Mouse (Mus musculus): Measurements from ENCODE around the gene Hoxb1. TPM values are rescaled to one million over a fixed set of nuclear protein-coding genes. Genes with fewer than 3 reads are reported as not detected.
A peak's percentile ranks its signal among the peaks of the same experiment; 100 is the strongest.

Gene Hoxb1
- polyA plus RNA-seq, 1 experiment from 2014 or later, result not detected

GRCm38 (mm10) chr11:96336597-96336996 is 29.0 kb upstream of the Hoxb1 start:
- ATAC-seq (ENCODE audit: low FRiP score, low TSS enrichment) (no peak), DNase-seq (ENCODE audit: low spot score) (no peak)
- H3K9me3 ChIP-seq (ENCODE audit: control insufficient read depth, low read length), result no peaks in the 10 kb centered on the region
- no peaks in the 10 kb centered on the region for H3K36me3 ChIP-seq (ENCODE audit: control insufficient read depth, insufficient read depth, low read length)
- peaks cover 17% of the 10 kb centered on the region for H3K4me1 ChIP-seq (replicated peaks; ENCODE audit: control insufficient read depth, insufficient read depth)
- TF ChIP-seq EP300 (optimal IDR thresholded peaks at IDR 0.05), result no peak
- no peak for TF ChIP-seq CTCF (IDR thresholded peaks at IDR 0.05; ENCODE audit: low read depth)
- H3K27ac ChIP-seq (replicated peaks), result peak overlapping the region; percentile 53
- H3K27me3 ChIP-seq (ENCODE audit: control insufficient read depth, insufficient read depth, low read length), result no peaks in the 10 kb centered on the region
- H3K4me2 ChIP-seq (replicated peaks; ENCODE audit: low read depth), result 0 out of 2 replicates have a peak overlapping the region, but pooled peaks have one; percentile 2
- no peak overlapping the region for H3K4me3 ChIP-seq (ENCODE audit: low read depth, low read length)
- WGBS, result 29% methylated on average over 2 of the region's 2 CpGs
- peak overlapping the region; percentile 23; the same call in 1 of the 2 replicates for H3K9ac ChIP-seq (ENCODE audit: low read length)

GRCm38 (mm10) chr11:96337026-96337425 is 28.5 kb upstream of the Hoxb1 start:
- no peak for DNase-seq (ENCODE audit: low spot score)
- H3K9ac ChIP-seq (ENCODE audit: low read length), result peak overlapping the region; percentile 23; the same call in 1 of the 2 replicates
- no peak for ATAC-seq (ENCODE audit: low FRiP score, low TSS enrichment)
- H3K4me3 ChIP-seq (ENCODE audit: low read depth, low read length), result no peak overlapping the region
- TF ChIP-seq EP300 (optimal IDR thresholded peaks at IDR 0.05) (no peak), CTCF (IDR thresholded peaks at IDR 0.05; ENCODE audit: low read depth) (no peak)
- H3K36me3 ChIP-seq (ENCODE audit: control insufficient read depth, insufficient read depth, low read length), result no peaks in the 10 kb centered on the region
- H3K4me1 ChIP-seq (replicated peaks; ENCODE audit: control insufficient read depth, insufficient read depth), result peaks cover 14% of the 10 kb centered on the region
- no peaks in the 10 kb centered on the region for H3K9me3 ChIP-seq (ENCODE audit: control insufficient read depth, low read length)
- 0 out of 2 replicates have a peak overlapping the region, but pooled peaks have one; percentile 2 for H3K4me2 ChIP-seq (replicated peaks; ENCODE audit: low read depth)
- WGBS, result 30% methylated on average over 6 of the region's 6 CpGs
- peak overlapping the region; percentile 53 for H3K27ac ChIP-seq (replicated peaks)
- H3K27me3 ChIP-seq (ENCODE audit: control insufficient read depth, insufficient read depth, low read length), result no peaks in the 10 kb centered on the region

GRCm38 (mm10) chr11:96338957-96339855 is 26.3 kb upstream of the Hoxb1 start:
- ATAC-seq (ENCODE audit: low FRiP score, low TSS enrichment), result no peak
- WGBS, result 34% methylated on average over 7 of the region's 7 CpGs
- 0 out of 2 replicates have a peak overlapping the region, but pooled peaks have one; percentile 4 for H3K4me3 ChIP-seq (ENCODE audit: low read depth, low read length)
- peaks cover 16% of the 10 kb centered on the region for H3K4me1 ChIP-seq (replicated peaks; ENCODE audit: control insufficient read depth, insufficient read depth)
- H3K27me3 ChIP-seq (ENCODE audit: control insufficient read depth, insufficient read depth, low read length), result 0 out of 2 replicates have a peak, but pooled peaks cover 2% of the 10 kb centered on the region
- H3K9ac ChIP-seq (ENCODE audit: low read length), result 0 out of 2 replicates have a peak overlapping the region, but pooled peaks have one; percentile 18
- no peaks in the 10 kb centered on the region for H3K36me3 ChIP-seq (ENCODE audit: control insufficient read depth, insufficient read depth, low read length)
- H3K9me3 ChIP-seq (ENCODE audit: control insufficient read depth, low read length), result no peaks in the 10 kb centered on the region
- no peak for TF ChIP-seq CTCF (IDR thresholded peaks at IDR 0.05; ENCODE audit: low read depth)
- TF ChIP-seq EP300 (optimal IDR thresholded peaks at IDR 0.05), result no peak
- peak overlapping the region; percentile 71 for H3K4me2 ChIP-seq (replicated peaks; ENCODE audit: low read depth)
- peak overlapping the region; percentile 94 for H3K27ac ChIP-seq (replicated peaks)
- no peak for DNase-seq (ENCODE audit: low spot score)

- H3K4me1 ChIP-seq (replicated peaks; ENCODE audit: control insufficient read depth, insufficient read depth), result peaks cover 13% of the 10 kb centered on the region
- WGBS, result 2% methylated on average over 27 of the region's 36 CpGs
Measured at GRCm38 (mm10) chr11:96340698-96341365, 24.7 kb upstream of the Hoxb1 start.

GRCm38 (mm10) chr11:96341701-96342575 is 23.6 kb upstream of the Hoxb1 start:
- H3K27ac ChIP-seq (replicated peaks), result peak overlapping the region; percentile 94
- WGBS, result 2% methylated on average over 40 of the region's 40 CpGs
- no peak for ATAC-seq (ENCODE audit: low FRiP score, low TSS enrichment)

More at GRCm38 (mm10) chr11:96340698-96341365, 24.7 kb upstream of the Hoxb1 start:
- Histone ChIP-seq H3K27me3 (ENCODE audit: control insufficient read depth, insufficient read depth, low read length) (peaks cover 4% of the 10 kb centered on the region; the same call in 1 of the 2 replicates), H3K4me3 (ENCODE audit: low read depth, low read length) (peak overlapping the region; percentile 45), H3K9ac (ENCODE audit: low read length) (peak overlapping the region; percentile 74), H3K9me3 (ENCODE audit: control insufficient read depth, low read length) (no peaks in the 10 kb centered on the region), H3K36me3 (ENCODE audit: control insufficient read depth, insufficient read depth, low read length) (no peaks in the 10 kb centered on the region), H3K4me2 (replicated peaks; ENCODE audit: low read depth) (peak overlapping the region; percentile 71), H3K27ac (replicated peaks) (peak overlapping the region; percentile 94)
- DNase-seq (ENCODE audit: low spot score), result peak; percentile 30
- TF ChIP-seq CTCF (IDR thresholded peaks at IDR 0.05; ENCODE audit: low read depth) (no peak), EP300 (optimal IDR thresholded peaks at IDR 0.05) (no peak)
- ATAC-seq (ENCODE audit: low FRiP score, low TSS enrichment), result peak; percentile 58; the same call in 1 of the 2 replicates

More at GRCm38 (mm10) chr11:96341701-96342575, 23.6 kb upstream of the Hoxb1 start:
- no peaks in the 10 kb centered on the region; the same call in 1 of the 2 replicates for H3K36me3 ChIP-seq (ENCODE audit: control insufficient read depth, insufficient read depth, low read length)
- no peaks in the 10 kb centered on the region for H3K9me3 ChIP-seq (ENCODE audit: control insufficient read depth, low read length)
- peak; percentile 53 for DNase-seq (ENCODE audit: low spot score)
- TF ChIP-seq CTCF (IDR thresholded peaks at IDR 0.05; ENCODE audit: low read depth), result peak; percentile 33
- no peak for TF ChIP-seq EP300 (optimal IDR thresholded peaks at IDR 0.05)
- peaks cover 10% of the 10 kb centered on the region for H3K4me1 ChIP-seq (replicated peaks; ENCODE audit: control insufficient read depth, insufficient read depth)
- peak overlapping the region; percentile 48 for H3K4me3 ChIP-seq (ENCODE audit: low read depth, low read length)
- peak overlapping the region; percentile 82 for H3K9ac ChIP-seq (ENCODE audit: low read length)
- peaks cover 4% of the 10 kb centered on the region; the same call in 1 of the 2 replicates for H3K27me3 ChIP-seq (ENCODE audit: control insufficient read depth, insufficient read depth, low read length)
- peak overlapping the region; percentile 71 for H3K4me2 ChIP-seq (replicated peaks; ENCODE audit: low read depth)
